Mouse (Mus musculus) forebrain, embryonic 15.5 days (tissue): ENCODE measurements around the gene 1700028K03Rik. TPM values are rescaled to one million over a fixed set of nuclear protein-coding genes. Genes with fewer than 3 reads are reported as not detected.
A peak's percentile ranks its signal among the peaks of the same experiment; 100 is the strongest.

Experiments used
- ATAC-seq: fragments of 200-750 bp; cut with Nextera tagmentation; replicated peaks from 2 replicates; pipeline ENCODE4 v1.8.0; 2017; ENCODE audit warnings: mild to moderate bottlenecking, moderate TSS enrichment, moderate library complexity
- H3K27ac ChIP-seq: fragments of 300-500 bp; sonication (generic); replicated peaks from 2 replicates; pipeline ENCODE4 v1.5.1; 2015; ENCODE audit warnings: mild to moderate bottlenecking, inconsistent platforms
- H3K27me3 ChIP-seq: fragments of 300-500 bp; sonication (generic); 2 replicates; pipeline ENCODE4 v1.6.1; 2015; ENCODE audit warnings: inconsistent platforms
- H3K36me3 ChIP-seq: fragments of 300-500 bp; sonication (generic); 2 replicates; pipeline ENCODE4 v1.6.1; 2015; ENCODE audit warnings: mild to moderate bottlenecking, inconsistent platforms
- H3K4me1 ChIP-seq: fragments of 300-500 bp; sonication (generic); 2 replicates; pipeline ENCODE4 v1.6.1; 2015; ENCODE audit warnings: inconsistent platforms
- H3K4me2 ChIP-seq: fragments of 300-500 bp; sonication (generic); replicated peaks from 2 replicates; pipeline ENCODE4 v1.6.1; 2015; ENCODE audit warnings: mild to moderate bottlenecking, inconsistent platforms
- H3K4me3 ChIP-seq: fragments of 300-500 bp; sonication (generic); 2 replicates; pipeline ENCODE4 v1.5.1; 2015; ENCODE audit warnings: mild to moderate bottlenecking, inconsistent platforms
- H3K9ac ChIP-seq: fragments of 300-500 bp; sonication (generic); replicated peaks from 2 replicates; pipeline ENCODE4 v1.6.1; 2015; ENCODE audit warnings: mild to moderate bottlenecking, inconsistent platforms
- H3K9me3 ChIP-seq: fragments of 300-500 bp; sonication (generic); 2 replicates; pipeline ENCODE4 v1.6.1; 2016; ENCODE audit warnings: inconsistent platforms
- WGBS: fragments of 180-500 bp; shearing (Covaris S2); methylation state at CpG from one replicate; pipeline ENCODE4 v1.1.7; 2015; ENCODE audit warnings: mixed read lengths; 5-methylcytosine and 5-hydroxymethylcytosine counted together
- polyA plus RNA-seq: library from polyadenylated mRNA; unstranded; fragments of >200 nt; fragmentation: Nextera tagmentation; extraction: Ambion mirVana; gene quantifications from 2 replicates; pipeline ENCODE4 v1.2.1, GENCODE M21; 2015

Gene 1700028K03Rik
- polyA plus RNA-seq, 1 experiment from 2014 or later = 0.31 TPM

DNA sequence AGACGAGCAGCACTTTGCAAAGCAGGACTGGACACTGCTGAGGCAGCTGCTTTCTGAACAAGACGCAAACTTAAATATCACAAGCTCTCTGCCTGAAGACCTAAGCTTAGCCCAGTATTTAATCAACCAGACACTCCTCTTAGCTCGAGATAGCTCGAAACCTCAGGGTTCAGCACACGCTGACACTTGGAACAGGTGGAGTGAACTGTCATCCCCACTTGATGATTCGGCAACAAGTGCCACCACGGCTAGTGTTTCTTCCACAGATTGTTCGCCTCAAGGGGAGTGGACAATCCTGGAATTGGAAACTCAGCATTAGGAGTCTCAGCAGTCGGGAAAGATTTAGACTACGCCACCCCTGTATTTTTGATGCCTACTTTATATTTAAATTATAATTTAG, 24.0 kb upstream of the 1700028K03Rik start:
- ATAC-seq = no peak
- no peak overlapping the region for H3K9ac ChIP-seq
- H3K4me3 ChIP-seq = no peak overlapping the region
- H3K4me1 ChIP-seq = no peaks in the 10 kb centered on the region
- no peaks in the 10 kb centered on the region for H3K9me3 ChIP-seq
- no peak overlapping the region for H3K4me2 ChIP-seq
- H3K27ac ChIP-seq = no peak overlapping the region
- H3K36me3 ChIP-seq = peaks cover 32% of the 10 kb centered on the region
- no peaks in the 10 kb centered on the region for H3K27me3 ChIP-seq
- 93% methylated on average over 10 of the region's 10 CpGs for WGBS

DNA sequence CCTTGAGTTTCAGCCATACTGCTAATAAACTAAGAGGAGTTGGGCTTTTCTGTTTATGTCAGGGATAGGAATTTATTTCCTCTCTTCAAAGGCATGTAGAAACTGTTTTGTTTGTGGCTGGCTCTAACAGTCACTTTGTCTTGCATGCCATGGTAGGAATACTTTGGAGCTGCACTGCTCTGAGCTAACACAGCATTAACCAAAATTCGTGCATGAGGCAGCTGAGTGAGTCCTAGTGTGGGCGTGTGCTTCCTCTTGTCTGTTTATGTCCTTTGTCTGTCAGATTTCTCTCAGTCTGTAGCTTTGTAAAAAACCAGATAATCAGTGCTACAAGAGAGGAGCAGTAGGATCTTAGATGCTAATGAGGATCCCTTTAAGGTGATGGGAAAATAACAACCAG, 23.2 kb upstream of the 1700028K03Rik start:
- H3K9ac ChIP-seq = no peak overlapping the region
- ATAC-seq = no peak
- H3K4me1 ChIP-seq = no peaks in the 10 kb centered on the region
- H3K9me3 ChIP-seq = no peaks in the 10 kb centered on the region
- H3K4me3 ChIP-seq = no peak overlapping the region
- no peaks in the 10 kb centered on the region for H3K27me3 ChIP-seq
- no peak overlapping the region for H3K4me2 ChIP-seq
- WGBS = 65% methylated on average over 2 of the region's 2 CpGs
- H3K36me3 ChIP-seq = peaks cover 27% of the 10 kb centered on the region
- H3K27ac ChIP-seq = no peak overlapping the region

DNA sequence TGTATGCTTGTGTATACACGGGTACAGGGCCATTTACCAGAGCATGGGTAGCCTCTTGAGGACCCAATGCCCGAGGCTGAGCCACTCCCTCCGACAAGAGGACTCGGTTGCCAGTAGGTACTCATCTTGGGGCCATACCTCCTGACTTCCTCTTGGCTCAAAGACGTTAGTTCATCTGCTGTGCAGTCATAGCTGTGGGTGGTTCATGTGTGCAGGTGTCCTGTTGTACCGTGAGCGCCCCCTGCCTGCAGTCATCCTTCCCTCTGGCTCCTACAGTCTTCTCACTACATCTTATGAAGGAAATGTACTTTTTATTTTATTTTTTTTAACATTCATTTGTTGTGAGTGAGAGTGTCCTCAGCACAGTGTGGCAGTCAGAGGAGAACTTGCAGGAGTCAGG, 20.9 kb upstream of the 1700028K03Rik start:
- Histone ChIP-seq H3K4me3 (no peak overlapping the region), H3K4me2 (no peak overlapping the region), H3K9me3 (no peaks in the 10 kb centered on the region), H3K27me3 (no peaks in the 10 kb centered on the region), H3K36me3 (peaks cover 11% of the 10 kb centered on the region), H3K9ac (no peak overlapping the region), H3K27ac (no peak overlapping the region), H3K4me1 (peaks cover 3% of the 10 kb centered on the region; the same call in 1 of the 2 replicates)
- 0 out of 2 replicates have a peak, but pooled peaks have one; percentile 32 for ATAC-seq
- WGBS = 53% methylated on average over 7 of the region's 7 CpGs

- H3K27me3 ChIP-seq = no peaks in the 10 kb centered on the region
- peaks cover 8% of the 10 kb centered on the region for H3K36me3 ChIP-seq
- H3K27ac ChIP-seq = no peak overlapping the region
- no peak overlapping the region for H3K4me2 ChIP-seq
- no peak for ATAC-seq
- peaks cover 5% of the 10 kb centered on the region; the same call in 1 of the 2 replicates for H3K4me1 ChIP-seq
- 97% methylated on average over 3 of the region's 3 CpGs for WGBS
- H3K4me3 ChIP-seq = no peak overlapping the region
- no peaks in the 10 kb centered on the region for H3K9me3 ChIP-seq
- H3K9ac ChIP-seq = no peak overlapping the region
These were observed 19.1 kb upstream of the 1700028K03Rik start for GRCm38 (mm10) chr5:107515453-107515852.

GRCm38 (mm10) chr5:107516087-107516486, 18.4 kb upstream of the 1700028K03Rik start:
- Histone ChIP-seq H3K27me3 (no peaks in the 10 kb centered on the region), H3K27ac (no peak overlapping the region), H3K4me1 (peaks cover 5% of the 10 kb centered on the region; the same call in 1 of the 2 replicates), H3K9ac (no peak overlapping the region), H3K9me3 (no peaks in the 10 kb centered on the region), H3K36me3 (peaks cover 7% of the 10 kb centered on the region), H3K4me2 (no peak overlapping the region), H3K4me3 (no peak overlapping the region)
- no peak for ATAC-seq
- WGBS = 90% methylated on average over 1 of the region's 1 CpGs

GRCm38 (mm10) chr5:107518602-107519001, 15.9 kb upstream of the 1700028K03Rik start:
- no peaks in the 10 kb centered on the region for H3K36me3 ChIP-seq
- no peak for ATAC-seq
- H3K9ac ChIP-seq = no peak overlapping the region
- no peak overlapping the region for H3K4me2 ChIP-seq
- no peak overlapping the region for H3K27ac ChIP-seq
- H3K4me3 ChIP-seq = no peak overlapping the region
- WGBS = 83% methylated on average over 4 of the region's 4 CpGs
- H3K27me3 ChIP-seq = no peaks in the 10 kb centered on the region
- peaks cover 5% of the 10 kb centered on the region; the same call in 1 of the 2 replicates for H3K4me1 ChIP-seq
- H3K9me3 ChIP-seq = no peaks in the 10 kb centered on the region

DNA sequence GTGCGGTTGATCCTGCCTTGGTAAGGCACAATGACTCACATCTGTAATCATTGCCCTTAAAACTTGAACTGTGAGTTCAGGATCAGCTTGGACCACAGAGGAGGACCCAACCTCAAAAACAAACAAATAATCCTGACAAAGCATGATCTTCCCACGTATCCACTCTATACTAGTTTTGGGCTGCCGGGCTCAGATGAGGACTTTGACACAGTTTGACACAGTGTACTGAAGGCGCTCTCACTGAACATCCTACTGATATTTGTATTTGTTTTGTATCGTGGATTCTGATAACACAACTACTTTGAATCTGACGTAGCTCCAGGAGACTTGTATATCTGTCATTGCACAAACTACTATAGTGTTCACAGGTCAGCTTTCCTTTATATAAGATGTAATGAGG, 13.1 kb upstream of the 1700028K03Rik start:
- ATAC-seq = no peak
- Histone ChIP-seq H3K4me1 (peaks cover 5% of the 10 kb centered on the region; the same call in 1 of the 2 replicates), H3K27me3 (no peaks in the 10 kb centered on the region), H3K9ac (no peak overlapping the region), H3K36me3 (no peaks in the 10 kb centered on the region), H3K9me3 (no peaks in the 10 kb centered on the region), H3K4me3 (no peak overlapping the region), H3K27ac (no peak overlapping the region), H3K4me2 (no peak overlapping the region)
- WGBS = 90% methylated on average over 6 of the region's 6 CpGs

GRCm38 (mm10) chr5:107521897-107522296, 12.6 kb upstream of the 1700028K03Rik start:
- WGBS = 84% methylated on average over 7 of the region's 7 CpGs
- no peak overlapping the region for H3K9ac ChIP-seq
- no peaks in the 10 kb centered on the region for H3K36me3 ChIP-seq
- no peak overlapping the region for H3K4me2 ChIP-seq
- H3K9me3 ChIP-seq = no peaks in the 10 kb centered on the region
- H3K27me3 ChIP-seq = no peaks in the 10 kb centered on the region
- no peak overlapping the region for H3K4me3 ChIP-seq
- H3K4me1 ChIP-seq = peaks cover 5% of the 10 kb centered on the region; the same call in 1 of the 2 replicates
- no peak overlapping the region for H3K27ac ChIP-seq
- no peak for ATAC-seq

DNA sequence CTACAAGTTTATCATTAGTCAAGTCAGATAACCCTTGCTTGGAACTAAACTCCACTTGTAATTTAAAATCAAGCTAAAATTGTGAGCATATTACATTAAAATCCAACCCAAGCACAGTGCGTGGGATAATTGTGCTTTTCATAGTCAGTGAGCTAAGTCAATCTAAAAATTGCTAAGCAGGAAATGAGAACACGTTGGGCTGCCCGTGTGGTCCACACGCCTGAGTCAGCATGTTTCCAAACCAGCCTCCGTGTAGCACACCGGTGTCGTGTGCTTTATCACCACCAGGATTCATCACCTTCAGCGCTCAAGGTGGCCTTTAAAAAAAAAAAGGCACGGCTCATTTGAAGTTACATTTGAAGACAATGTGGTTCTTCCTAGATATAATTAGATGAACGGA, 10.2 kb upstream of the 1700028K03Rik start:
- H3K9ac ChIP-seq = no peak overlapping the region
- H3K4me1 ChIP-seq = no peaks in the 10 kb centered on the region
- H3K4me2 ChIP-seq = no peak overlapping the region
- H3K9me3 ChIP-seq = no peaks in the 10 kb centered on the region
- no peaks in the 10 kb centered on the region for H3K36me3 ChIP-seq
- ATAC-seq = no peak
- no peak overlapping the region for H3K27ac ChIP-seq
- no peaks in the 10 kb centered on the region for H3K27me3 ChIP-seq
- 86% methylated on average over 10 of the region's 10 CpGs for WGBS
- H3K4me3 ChIP-seq = no peak overlapping the region

- Histone ChIP-seq H3K9ac (no peak overlapping the region), H3K27me3 (no peaks in the 10 kb centered on the region), H3K36me3 (no peaks in the 10 kb centered on the region), H3K4me2 (no peak overlapping the region), H3K9me3 (no peaks in the 10 kb centered on the region), H3K27ac (no peak overlapping the region), H3K4me1 (no peaks in the 10 kb centered on the region), H3K4me3 (no peak overlapping the region)
- ATAC-seq = no peak
- WGBS = 95% methylated on average over 3 of the region's 3 CpGs
These were observed 5.7 kb upstream of the 1700028K03Rik start for GRCm38 (mm10) chr5:107528856-107529255.

GRCm38 (mm10) chr5:107533590-107533989, 919 bp upstream of the 1700028K03Rik start:
- Histone ChIP-seq H3K9me3 (no peaks in the 10 kb centered on the region), H3K9ac (no peak overlapping the region), H3K4me1 (no peaks in the 10 kb centered on the region), H3K27ac (no peak overlapping the region), H3K4me3 (no peak overlapping the region), H3K27me3 (no peaks in the 10 kb centered on the region), H3K4me2 (no peak overlapping the region), H3K36me3 (no peaks in the 10 kb centered on the region)
- ATAC-seq = no peak
- 65% methylated on average over 2 of the region's 2 CpGs for WGBS

GRCm38 (mm10) chr5:107541696-107542095, 7.2 kb downstream of the 1700028K03Rik start:
- no peaks in the 10 kb centered on the region for H3K36me3 ChIP-seq
- peaks cover 5% of the 10 kb centered on the region; the same call in 1 of the 2 replicates for H3K4me1 ChIP-seq
- no peak for ATAC-seq
- no peak overlapping the region for H3K9ac ChIP-seq
- no peaks in the 10 kb centered on the region for H3K27me3 ChIP-seq
- H3K4me2 ChIP-seq = no peak overlapping the region
- H3K4me3 ChIP-seq = no peak overlapping the region
- no peak overlapping the region for H3K27ac ChIP-seq
- no peaks in the 10 kb centered on the region for H3K9me3 ChIP-seq
- 14% methylated on average over 7 of the region's 7 CpGs for WGBS

GRCm38 (mm10) chr5:107545927-107546326, 11.4 kb downstream of the 1700028K03Rik start:
- WGBS = 88% methylated on average over 4 of the region's 4 CpGs
- Histone ChIP-seq H3K36me3 (peaks cover 9% of the 10 kb centered on the region), H3K9me3 (no peaks in the 10 kb centered on the region), H3K4me3 (no peak overlapping the region), H3K27me3 (no peaks in the 10 kb centered on the region), H3K27ac (no peak overlapping the region), H3K4me2 (no peak overlapping the region), H3K9ac (no peak overlapping the region), H3K4me1 (peaks cover 5% of the 10 kb centered on the region; the same call in 1 of the 2 replicates)
- ATAC-seq = no peak
